Mouse (Mus musculus): ENCODE data around the gene Snf8. TPM values are rescaled to one million over a fixed set of nuclear protein-coding genes. Genes with fewer than 3 reads are reported as not detected.

Gene Snf8
- total and polyA plus RNA-seq, 3 experiments, result 70.8 to 199 (median 113) TPM

GRCm38 (mm10) chr11:96020622-96021021 lies 14.1 kb upstream of the Snf8 start:
- no peak overlapping the region for H3K4me2 ChIP-seq (ENCODE audit: insufficient read depth, low read depth, poor library complexity, severe bottlenecking)
- no peaks in the 10 kb centered on the region for H3K36me3 ChIP-seq (replicated peaks in 1 of 2; ENCODE audit: control insufficient read depth in 1 of 2, insufficient read depth in 1 of 2, low read length in 1 of 2)
- no peaks in the 10 kb centered on the region for H3K9me3 ChIP-seq (replicated peaks; ENCODE audit: low read length)
- no peak for DNase-seq (ENCODE audit: extremely low read depth)
- H3K79me2 ChIP-seq (replicated peaks; ENCODE audit: control insufficient read depth, extremely low read depth, insufficient read depth, poor library complexity, severe bottlenecking), result no peaks in the 10 kb centered on the region
- in situ Hi-C loops (cut with MboI; ENCODE audit: low pct_ligation_motif_present, low pct_unique_long_range_greater_than_20kb, low sequenced_read_pairs), result no loop called here
- H3K9ac ChIP-seq (ENCODE audit: insufficient read depth, low read depth), result no peak overlapping the region
- TF ChIP-seq MEF2A (IDR thresholded peaks at IDR 0.05; ENCODE audit: borderline replicate concordance, low read depth, low read length), result no peak
- no peak for TF ChIP-seq NRF1 (IDR thresholded peaks at IDR 0.05; ENCODE audit: low read depth, low read length)
- no peak for TF ChIP-seq USF1 (IDR thresholded peaks at IDR 0.05; ENCODE audit: low read depth, low read length)
- TF ChIP-seq RAD21 (IDR thresholded peaks at IDR 0.05; ENCODE audit: low read depth, low read length), result no peak
- no peak for TF ChIP-seq JUN (IDR thresholded peaks at IDR 0.05; ENCODE audit: insufficient read depth, low read depth, low read length)
- no peak for TF ChIP-seq MAZ (IDR thresholded peaks at IDR 0.05; ENCODE audit: low read depth, low read length)
- no peak for TF ChIP-seq ZNF384 (IDR thresholded peaks at IDR 0.05; ENCODE audit: low read depth, low read length)
- no peak for TF ChIP-seq SIN3A (IDR thresholded peaks at IDR 0.05; ENCODE audit: low read length)
- no peak for TF ChIP-seq MAX (IDR thresholded peaks at IDR 0.05; ENCODE audit: low read length)
- no peak for TF ChIP-seq TCF12 (IDR thresholded peaks at IDR 0.05; ENCODE audit: low read depth, low read length)
- TF ChIP-seq IRF4 (IDR thresholded peaks at IDR 0.05; ENCODE audit: low read depth, low read length), result no peak
- peaks cover 0 to 4% of the 10 kb centered on the region in 2 experiments; a peak in 1 of 4 replicates for H3K4me1 ChIP-seq (ENCODE audit: control insufficient read depth in 1 of 2, insufficient read depth in 2 of 2)
- peaks cover 44% of the 10 kb centered on the region for H3K27me3 ChIP-seq (replicated peaks)
- dilution Hi-C loops (cut with MboI; ENCODE audit: extremely low pct_ligation_motif_present, extremely low pct_unique_long_range_greater_than_20kb, low sequenced_read_pairs), result no loop called here
- no peak overlapping the region for H3K4me3 ChIP-seq (replicated peaks in 1 of 3; ENCODE audit: low read depth in 2 of 3, low read length in 2 of 3, poor library complexity in 1 of 3)
- no peak overlapping the region for H3K27ac ChIP-seq (ENCODE audit: insufficient read depth, low read depth)

GRCm38 (mm10) chr11:96028130-96028529 lies 6.6 kb upstream of the Snf8 start:
- dilution Hi-C loops (cut with MboI; ENCODE audit: extremely low pct_ligation_motif_present, extremely low pct_unique_long_range_greater_than_20kb, low sequenced_read_pairs), result no loop called here
- H3K36me3 ChIP-seq (replicated peaks in 1 of 2; ENCODE audit: control insufficient read depth in 1 of 2, insufficient read depth in 1 of 2, low read length in 1 of 2), result peaks cover 0 to 1% of the 10 kb centered on the region in 2 experiments
- peaks cover 4 to 7% of the 10 kb centered on the region in 2 experiments; a peak in 3 of 4 replicates for H3K4me1 ChIP-seq (ENCODE audit: control insufficient read depth in 1 of 2, insufficient read depth in 2 of 2)
- no peak overlapping the region for H3K9ac ChIP-seq (ENCODE audit: insufficient read depth, low read depth)
- DNase-seq (ENCODE audit: extremely low read depth), result no peak
- H3K9me3 ChIP-seq (replicated peaks; ENCODE audit: low read length), result no peaks in the 10 kb centered on the region
- H3K27me3 ChIP-seq (replicated peaks), result peaks cover 6% of the 10 kb centered on the region
- no peak overlapping the region for H3K4me2 ChIP-seq (ENCODE audit: insufficient read depth, low read depth, poor library complexity, severe bottlenecking)
- TF ChIP-seq ZKSCAN1 (IDR thresholded peaks at IDR 0.05; ENCODE audit: borderline replicate concordance, low read depth, low read length) (no peak), POLR2AphosphoS2 (IDR thresholded peaks at IDR 0.05; ENCODE audit: low read depth, low read length) (no peak), KAT2A (IDR thresholded peaks at IDR 0.05; ENCODE audit: insufficient replicate concordance, low read length) (no peak), USF1 (IDR thresholded peaks at IDR 0.05; ENCODE audit: low read depth, low read length) (no peak), TCF12 (IDR thresholded peaks at IDR 0.05; ENCODE audit: low read depth, low read length) (no peak), CTCF (conservative IDR thresholded peaks at IDR 0.05 in 1 of 2, IDR thresholded peaks at IDR 0.05 in 1 of 2; ENCODE audit: low read depth in 2 of 2, low read length in 2 of 2) (no peak)
- no peak overlapping the region for H3K4me3 ChIP-seq (replicated peaks in 1 of 3; ENCODE audit: low read depth in 2 of 3, low read length in 2 of 3, poor library complexity in 1 of 3)
- in situ Hi-C loops (cut with MboI; ENCODE audit: low pct_ligation_motif_present, low pct_unique_long_range_greater_than_20kb, low sequenced_read_pairs), result no loop called here
- no peaks in the 10 kb centered on the region for H3K79me2 ChIP-seq (replicated peaks; ENCODE audit: control insufficient read depth, extremely low read depth, insufficient read depth, poor library complexity, severe bottlenecking)
- no peak overlapping the region for H3K27ac ChIP-seq (ENCODE audit: insufficient read depth, low read depth)
